Mouse (Mus musculus): ENCODE results near the gene Hpn. TPM values are rescaled to one million over a fixed set of nuclear protein-coding genes. Genes with fewer than 3 reads are reported as not detected.

The Hpn gene
- polyA plus RNA-seq, 2 experiments = 2.5 to 5.5 TPM

DNA sequence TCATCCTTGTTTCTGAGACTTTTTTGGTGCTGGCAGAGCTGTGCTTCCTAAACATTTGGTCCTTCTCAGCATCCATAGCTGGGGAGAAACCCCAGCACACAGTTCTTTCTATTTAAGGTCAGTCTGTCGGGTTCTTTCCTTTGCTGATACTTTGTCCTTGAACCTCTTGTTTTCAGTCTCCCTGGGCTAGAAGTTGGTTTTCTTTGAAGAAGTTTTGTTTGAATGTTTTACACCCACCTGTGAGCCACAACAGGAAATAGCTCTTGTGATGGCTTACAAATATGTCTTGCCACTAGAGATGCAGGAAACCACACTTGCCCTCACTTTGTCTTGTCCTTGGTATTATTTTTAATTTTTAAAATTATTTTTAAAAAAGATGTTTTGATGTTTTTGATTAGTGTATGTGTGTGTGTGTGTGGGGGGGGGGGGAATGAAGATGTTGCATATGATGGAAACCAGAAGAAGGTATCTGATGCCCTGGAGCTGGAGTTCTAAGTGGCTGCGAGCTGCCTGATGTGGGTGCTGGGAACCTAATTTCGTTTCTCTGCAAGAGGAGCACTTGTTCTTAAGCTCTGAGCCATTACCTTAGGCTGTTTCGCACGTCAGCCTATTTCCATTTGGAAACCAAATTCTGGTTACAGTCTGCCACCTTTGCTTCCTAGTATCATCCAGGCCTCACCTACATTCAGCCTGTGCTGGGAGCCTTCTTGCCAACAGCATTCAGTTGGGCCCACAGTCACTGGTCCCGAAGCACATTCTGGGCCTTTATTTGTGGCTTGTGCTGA lies 38.6 kb upstream of the Hpn start:
- no peak for TF ChIP-seq POLR2A (IDR thresholded peaks at IDR 0.05; ENCODE audit: borderline replicate concordance, extremely low read depth, insufficient read depth, insufficient read length)

DNA sequence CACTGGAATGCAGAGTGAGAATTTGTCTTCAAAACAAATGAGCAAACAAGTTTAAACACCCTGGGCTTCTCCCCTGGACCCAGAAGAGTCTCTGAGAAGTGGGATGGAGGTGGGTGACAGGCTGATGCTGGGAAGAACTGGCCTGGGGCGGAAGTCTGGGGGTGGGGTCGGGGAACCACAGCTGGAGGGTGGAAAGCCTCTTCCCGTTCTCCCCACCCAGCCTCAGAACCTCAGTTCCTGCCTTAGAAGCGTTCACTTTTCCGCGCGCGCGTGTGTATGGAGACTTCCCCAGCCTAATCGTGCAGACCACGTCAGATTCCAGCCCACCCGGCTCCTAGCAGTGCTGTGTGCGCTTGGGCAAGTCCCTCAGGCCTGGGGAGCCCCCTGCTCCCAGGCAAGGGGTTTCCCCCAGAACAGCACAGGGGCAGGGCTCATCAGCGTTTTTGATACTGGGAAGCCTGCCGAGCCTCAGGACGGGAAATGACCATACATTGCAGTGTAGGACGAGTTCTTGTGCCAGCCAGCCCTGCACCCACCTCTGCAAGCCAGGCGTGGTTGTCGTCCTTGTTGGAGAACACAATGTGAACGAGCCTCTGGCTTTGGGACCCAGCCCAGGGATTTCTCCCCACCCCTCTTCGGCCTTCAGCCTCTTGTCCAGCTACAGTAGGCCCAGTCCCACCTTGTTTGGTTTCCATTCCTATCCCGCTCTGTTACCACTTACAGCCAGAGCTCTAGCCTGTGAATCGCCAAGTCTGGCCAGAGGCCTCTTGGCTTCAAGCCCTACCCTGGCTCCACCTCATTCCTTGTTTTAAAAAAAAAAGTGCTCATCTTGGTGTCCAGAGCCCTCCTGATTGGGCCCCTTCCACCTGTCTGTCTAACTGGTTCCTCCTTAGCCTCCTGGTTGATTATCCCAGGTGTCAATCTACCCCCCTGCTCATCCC lies 36.5 kb upstream of the Hpn start:
- TF ChIP-seq POLR2A (IDR thresholded peaks at IDR 0.05; ENCODE audit: borderline replicate concordance, extremely low read depth, insufficient read depth, insufficient read length) = peak; percentile 63; the same call in 1 of the 2 replicates

More for the DNA sequence above, 38.6 kb upstream of the Hpn start:
- no peak for DNase-seq (ENCODE audit: low spot score)
- 90% methylated on average over 6 of the region's 6 CpGs for WGBS
- Histone ChIP-seq H3K4me3 (replicated peaks; ENCODE audit: low read length) (no peak overlapping the region), H3K36me3 (ENCODE audit: control insufficient read depth, insufficient read depth, low read length) (no peaks in the 10 kb centered on the region), H3K27me3 (ENCODE audit: control insufficient read depth, insufficient read depth, low read length) (no peaks in the 10 kb centered on the region), H3K9ac (ENCODE audit: low read depth, low read length, severe bottlenecking) (no peak overlapping the region), H3K4me1 (ENCODE audit: control insufficient read depth, insufficient read depth, low read length) (peaks cover 23% of the 10 kb centered on the region), H3K27ac (replicated peaks; ENCODE audit: low read depth, low read length) (no peak overlapping the region), H3K4me2 (replicated peaks; ENCODE audit: low read depth, low read length, severe bottlenecking) (no peak overlapping the region), H3K9me3 (ENCODE audit: control insufficient read depth, low read length) (no peaks in the 10 kb centered on the region)
- ATAC-seq (ENCODE audit: low FRiP score, low read depth) = no peak

DNA sequence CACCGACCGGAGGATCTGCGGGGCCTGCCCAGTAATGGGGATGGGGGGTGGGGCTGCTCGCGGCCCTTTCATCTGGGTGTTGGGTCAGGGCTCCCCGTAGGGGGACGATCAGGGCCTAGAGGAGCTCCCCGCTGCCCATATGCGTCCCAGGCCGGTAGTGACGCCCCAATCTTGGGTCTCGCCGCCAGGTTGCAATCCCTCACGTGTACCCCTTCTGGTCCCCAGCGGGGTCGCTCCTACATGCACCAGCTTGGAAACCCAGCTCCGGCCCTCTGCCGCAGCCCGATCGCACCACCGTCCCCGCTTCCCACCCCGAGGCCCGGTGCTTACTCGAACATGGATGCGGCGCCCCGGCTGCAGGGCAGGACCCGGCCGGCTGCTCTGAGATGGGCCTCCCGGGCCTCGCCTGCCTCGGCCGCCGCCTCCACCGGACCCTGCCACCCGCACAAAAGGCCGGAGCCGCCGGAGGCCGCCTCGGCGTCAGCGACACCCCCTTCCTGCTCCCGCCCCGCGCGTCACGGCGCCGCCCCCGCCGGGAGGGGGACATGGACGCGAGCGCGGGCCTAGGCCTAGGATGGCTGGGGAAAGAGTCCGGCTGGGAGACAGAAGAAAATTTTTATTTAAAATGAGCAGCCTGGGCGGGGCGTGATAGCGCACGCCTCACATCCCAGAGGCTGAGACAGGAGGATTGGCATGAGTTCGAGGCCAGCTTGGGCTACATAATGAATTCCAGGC lies 35.6 kb upstream of the Hpn start:
- Histone ChIP-seq H3K4me2 (replicated peaks; ENCODE audit: low read depth, low read length, severe bottlenecking) (peak overlapping the region; percentile 81), H3K9ac (ENCODE audit: low read depth, low read length, severe bottlenecking) (peak overlapping the region; percentile 93), H3K4me3 (replicated peaks; ENCODE audit: low read length) (peak overlapping the region; percentile 69), H3K9me3 (ENCODE audit: control insufficient read depth, low read length) (no peaks in the 10 kb centered on the region), H3K36me3 (ENCODE audit: control insufficient read depth, insufficient read depth, low read length) (no peaks in the 10 kb centered on the region), H3K27me3 (ENCODE audit: control insufficient read depth, insufficient read depth, low read length) (no peaks in the 10 kb centered on the region), H3K27ac (replicated peaks; ENCODE audit: low read depth, low read length) (peak overlapping the region; percentile 93), H3K4me1 (ENCODE audit: control insufficient read depth, insufficient read depth, low read length) (peaks cover 28% of the 10 kb centered on the region)
- under 1% methylated on average over 54 of the region's 63 CpGs for whole genome bisulfite sequencing
- ATAC-seq (ENCODE audit: low FRiP score, low read depth) (peak; percentile 90), DNase-seq (ENCODE audit: low spot score) (peak; percentile 85)
- TF ChIP-seq POLR2A (IDR thresholded peaks at IDR 0.05; ENCODE audit: borderline replicate concordance, extremely low read depth, insufficient read depth, insufficient read length) = peak; percentile 53; the same call in 1 of the 2 replicates

More for the DNA sequence above, 36.5 kb upstream of the Hpn start:
- Histone ChIP-seq H3K4me2 (replicated peaks; ENCODE audit: low read depth, low read length, severe bottlenecking) (peak overlapping the region; percentile 81), H3K27me3 (ENCODE audit: control insufficient read depth, insufficient read depth, low read length) (no peaks in the 10 kb centered on the region), H3K9me3 (ENCODE audit: control insufficient read depth, low read length) (no peaks in the 10 kb centered on the region), H3K27ac (replicated peaks; ENCODE audit: low read depth, low read length) (peak overlapping the region; percentile 93), H3K4me1 (ENCODE audit: control insufficient read depth, insufficient read depth, low read length) (peaks cover 31% of the 10 kb centered on the region), H3K9ac (ENCODE audit: low read depth, low read length, severe bottlenecking) (peak overlapping the region; percentile 93), H3K4me3 (replicated peaks; ENCODE audit: low read length) (peak overlapping the region; percentile 69), H3K36me3 (ENCODE audit: control insufficient read depth, insufficient read depth, low read length) (no peaks in the 10 kb centered on the region)
- ATAC-seq (ENCODE audit: low FRiP score, low read depth) (peak; percentile 67), DNase-seq (ENCODE audit: low spot score) (peak; percentile 59)
- 20% methylated on average over 17 of the region's 23 CpGs for WGBS

- H3K9ac ChIP-seq (ENCODE audit: low read depth, low read length, severe bottlenecking) = peak overlapping the region; percentile 93
- no peak for ATAC-seq (ENCODE audit: low FRiP score, low read depth)
- H3K4me1 ChIP-seq (ENCODE audit: control insufficient read depth, insufficient read depth, low read length) = peaks cover 27% of the 10 kb centered on the region
- 1% methylated on average over 20 of the region's 20 CpGs for WGBS
- H3K27me3 ChIP-seq (ENCODE audit: control insufficient read depth, insufficient read depth, low read length) = no peaks in the 10 kb centered on the region
- TF ChIP-seq POLR2A (IDR thresholded peaks at IDR 0.05; ENCODE audit: borderline replicate concordance, extremely low read depth, insufficient read depth, insufficient read length) = no peak
- peak overlapping the region; percentile 81 for H3K4me2 ChIP-seq (replicated peaks; ENCODE audit: low read depth, low read length, severe bottlenecking)
- DNase-seq (ENCODE audit: low spot score) = peak; percentile 6
- H3K9me3 ChIP-seq (ENCODE audit: control insufficient read depth, low read length) = no peaks in the 10 kb centered on the region
- peaks cover 7% of the 10 kb centered on the region; the same call in 1 of the 2 replicates for H3K36me3 ChIP-seq (ENCODE audit: control insufficient read depth, insufficient read depth, low read length)
- H3K27ac ChIP-seq (replicated peaks; ENCODE audit: low read depth, low read length) = peak overlapping the region; percentile 93
- peak overlapping the region; percentile 69 for H3K4me3 ChIP-seq (replicated peaks; ENCODE audit: low read length)
Measured at GRCm38 (mm10) chr7:31149751-31150565, 34.9 kb upstream of the Hpn start.

Data from limb, embryonic 14.5 days (tissue).